24 mouse cellular contexts compared by ENCODE assay signal in genomic region chr3:102182601-102183000, GRCm38 (mm10).
"Had no signal": no experiment of that assay in that cellular context is flagged by ENCODE, and none has a peak within 500 bp of the region (broad histone marks: within the 10 kb centered on the region; RNA-seq: fewer than 3 reads in every experiment).

No protein-coding gene starts in this region.

- H3K27ac ChIP-seq: embryonic facial prominence, embryonic 10.5 days; embryonic facial prominence, embryonic 12.5 days; embryonic facial prominence, embryonic 13.5 days; embryonic facial prominence, embryonic 15.5 days; forebrain, embryonic 10.5 days; forebrain, embryonic 12.5 days; forebrain, embryonic 13.5 days; forebrain, embryonic 15.5 days; gastrocnemius, adult 2 months; heart, adult 2 months; heart, embryonic 10.5 days had no signal

- DNase-seq: cerebellum, postnatal 10 days; cerebellum, postnatal 14 days; cerebellum, postnatal 25 days; cerebellum, postnatal 36 days; embryo, embryonic 11 days; forebrain, postnatal 0 days; gastrocnemius, adult 2 months; gastrocnemius, postnatal 10 days; gastrocnemius, postnatal 14 days; gastrocnemius, postnatal 25 days; gastrocnemius, postnatal 36 days; heart, adult 11 months; heart, adult 18-20 months; heart, adult 2 months had no signal

- H3K27me3 ChIP-seq: embryonic facial prominence, embryonic 12.5 days; embryonic facial prominence, embryonic 13.5 days; embryonic facial prominence, embryonic 15.5 days; forebrain, embryonic 13.5 days; forebrain, embryonic 15.5 days had no signal

- H3K4me3 ChIP-seq: embryonic facial prominence, embryonic 10.5 days; embryonic facial prominence, embryonic 12.5 days; embryonic facial prominence, embryonic 13.5 days; embryonic facial prominence, embryonic 15.5 days; erythroblast, embryonic 14.5 days; forebrain, embryonic 10.5 days; forebrain, embryonic 12.5 days; forebrain, embryonic 13.5 days; forebrain, embryonic 15.5 days; gastrocnemius, adult 2 months; heart, adult 2 months; heart, embryonic 10.5 days had no signal

- H3K4me1 ChIP-seq: embryonic facial prominence, embryonic 15.5 days had no signal

- H3K36me3 ChIP-seq: forebrain, embryonic 12.5 days; forebrain, embryonic 15.5 days had no signal
